Mouse (Mus musculus) adrenal gland, postnatal 36 days (tissue): ENCODE data around the gene Mef2a. TPM values are rescaled to one million over a fixed set of nuclear protein-coding genes. Genes with fewer than 3 reads are reported as not detected.

Source experiments
- DNase-seq, 2 experiments: peaks; one replicate each; pipeline ENCODE4 v3.0.0; 2021; ENCODE audit warnings: mixed read lengths in 1 of 2
- total RNA-seq, 2 experiments: library from RNA; stranded (reverse); gene quantifications; 2 replicates each; pipeline ENCODE4 v1.2.3; 2021

Gene Mef2a
- total RNA-seq, 2 experiments from 2014 or later: 52.6 to 57.7 TPM

GRCm38 (mm10) chr7:67210004-67210833 is 162.4 kb downstream of the Mef2a start:
- DNase-seq: no peak

- no peak for DNase-seq
Observed at GRCm38 (mm10) chr7:67208317-67208716, 164.3 kb downstream of the Mef2a start.

- DNase-seq: no peak
Observed at GRCm38 (mm10) chr7:67207701-67208100, 165.0 kb downstream of the Mef2a start.

- no peak for DNase-seq
Observed at GRCm38 (mm10) chr7:67206496-67206895, 166.2 kb downstream of the Mef2a start.

GRCm38 (mm10) chr7:67205734-67206425 is 166.8 kb downstream of the Mef2a start:
- no peak for DNase-seq

- peak; percentile 29 to 41 for DNase-seq
Observed at GRCm38 (mm10) chr7:67203625-67204024, 169.0 kb downstream of the Mef2a start.

GRCm38 (mm10) chr7:67199412-67199811 is 173.2 kb downstream of the Mef2a start:
- DNase-seq: peak; percentile 78 to 86

- no peak for DNase-seq
Observed at GRCm38 (mm10) chr7:67183786-67184185, 188.9 kb downstream of the Mef2a start.

Other genes with a start within 250 kb of the Mef2a start
- 10 to 100 TPM in 1 of 2 experiments, 1 to 10 TPM in 1; 9.0 to 10.4 TPM for gene Lysmd4, start 150.3 kb downstream of the Mef2a start, total RNA-seq